Mouse (Mus musculus): ENCODE results near the gene Best2.

The Best2 gene

GRCm38 (mm10) chr8:84966603-84967002 is 47.7 kb downstream of the Best2 start:
- DNase-seq (ENCODE audit: low spot score), result no peak

- DNase-seq (ENCODE audit: low spot score), result peak; percentile 95
These were observed 48.5 kb downstream of the Best2 start for GRCm38 (mm10) chr8:84965731-84966291.

GRCm38 (mm10) chr8:84963952-84964351 is 50.4 kb downstream of the Best2 start:
- DNase-seq (ENCODE audit: low spot score), result no peak

DNA sequence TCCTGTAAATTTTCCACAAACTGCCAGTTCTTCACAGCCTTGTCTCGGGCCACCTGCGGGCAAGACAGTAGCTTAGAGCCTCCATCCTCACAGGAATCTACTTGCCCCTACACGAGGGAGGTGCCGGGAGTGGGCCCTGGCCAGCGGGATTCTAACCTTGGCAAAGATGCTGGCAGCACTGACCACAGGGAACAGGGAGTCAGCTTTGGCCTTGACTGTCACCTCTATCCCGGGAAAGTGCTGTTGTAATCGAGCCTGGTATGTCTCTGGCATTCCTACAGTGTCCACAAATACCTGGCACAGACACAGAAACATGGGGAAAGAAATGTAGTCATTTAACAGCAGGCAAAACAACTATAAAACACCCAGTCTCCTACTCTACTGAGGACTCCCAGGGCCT is 54.5 kb downstream of the Best2 start:
- DNase-seq (ENCODE audit: low spot score), result no peak
